Mouse (Mus musculus): ENCODE measurements at regions not wholly inside any gene's neighbourhood (a gene's known extent, or its start where the extent isn't known, plus 50 kb on each side); places are given as distances from the start of the nearest gene placed in this dataset.
A peak's percentile ranks its signal among the peaks of the same experiment; 100 is the strongest.

DNA sequence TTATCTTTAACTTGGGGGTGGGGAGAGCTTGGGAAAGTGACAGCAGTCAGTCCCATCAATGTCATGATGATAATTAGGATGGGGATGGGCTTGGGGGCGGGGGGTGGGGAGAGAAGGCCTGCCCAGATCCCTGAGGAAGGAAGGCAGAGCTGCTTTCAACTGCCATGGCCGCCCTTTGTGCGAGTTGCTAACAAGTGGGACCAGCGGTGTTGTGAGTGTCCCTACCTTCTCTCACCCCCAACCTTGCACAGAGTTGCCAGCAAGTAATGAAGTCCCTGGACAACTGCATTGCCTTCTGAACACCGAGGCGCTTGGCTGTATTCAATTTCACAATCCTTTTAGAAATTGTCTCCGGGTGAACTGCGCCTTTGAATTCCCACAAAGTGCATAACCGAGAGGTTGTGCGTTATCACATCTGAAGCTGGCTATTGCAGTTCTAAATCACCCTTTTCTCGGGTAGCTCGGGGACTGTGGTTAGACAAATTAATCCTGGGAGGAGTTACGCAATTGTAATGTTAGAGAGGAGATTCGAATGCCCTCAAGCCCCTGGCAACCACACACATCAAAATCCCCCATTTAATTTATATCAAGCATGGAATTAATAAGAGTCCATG, 257.9 kb upstream of the Daam1 start:
- peak; percentile 27 for DNase-seq (ENCODE audit: low spot score)

DNA sequence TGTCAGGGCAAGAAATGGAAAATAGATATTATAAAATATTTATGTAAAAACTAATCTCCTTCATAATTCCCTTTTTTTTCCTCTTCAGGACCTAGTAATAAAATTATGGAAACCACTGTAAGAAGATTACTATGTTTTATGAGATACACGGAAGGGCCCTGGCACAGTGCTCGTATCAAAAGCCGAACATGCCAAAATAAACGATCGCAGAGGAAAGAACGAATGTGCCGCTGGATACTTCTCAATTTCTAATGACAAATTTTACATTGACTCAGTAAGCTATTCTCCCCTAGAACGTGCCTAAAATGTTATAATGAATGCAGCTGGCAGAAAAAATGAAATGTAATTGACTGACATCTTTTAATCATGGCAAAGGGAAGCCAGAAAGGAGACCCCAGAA, 257.4 kb upstream of the Daam1 start:
- DNase-seq (ENCODE audit: low spot score): no peak

DNA sequence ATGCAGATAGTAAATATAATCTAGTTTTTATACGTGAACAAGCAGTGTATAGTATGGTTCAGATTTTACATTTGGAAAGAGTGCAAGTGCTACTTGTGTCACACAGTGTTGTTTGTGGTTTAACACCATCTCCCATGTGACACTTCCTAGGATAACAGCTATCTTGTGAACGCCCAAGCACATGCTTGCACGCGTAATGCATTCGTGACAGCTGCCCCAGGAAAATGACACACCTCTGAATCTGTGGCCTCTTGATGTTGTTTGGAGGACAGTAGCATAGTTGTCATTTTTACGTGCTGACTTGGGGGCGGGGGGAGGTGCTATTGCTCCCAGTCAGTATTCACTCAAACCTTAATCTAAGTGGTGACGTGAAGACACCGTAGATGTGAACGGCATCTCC, 256.2 kb upstream of the Daam1 start:
- DNase-seq (ENCODE audit: low spot score): no peak

DNA sequence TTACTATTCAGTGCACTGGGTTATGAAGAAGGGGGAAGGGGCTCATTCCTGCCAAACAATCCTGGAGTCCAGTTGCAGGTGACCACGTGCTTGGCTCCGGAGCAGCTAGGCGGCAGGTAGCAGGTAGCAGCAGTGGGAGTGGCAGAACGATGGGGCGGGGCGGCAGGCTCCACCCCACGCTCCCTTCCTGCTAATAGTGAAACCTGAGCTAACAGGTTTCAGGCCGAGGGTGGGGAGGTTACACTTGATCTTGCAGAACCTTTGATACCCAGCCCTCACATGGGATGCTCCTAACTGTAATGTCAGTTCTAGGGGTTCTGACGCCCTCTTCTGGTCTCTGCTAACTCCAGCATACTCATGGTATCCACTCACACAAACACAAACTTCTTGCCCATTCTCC, 253.5 kb upstream of the Daam1 start:
- peak; percentile 57 for DNase-seq (ENCODE audit: low spot score)

DNA sequence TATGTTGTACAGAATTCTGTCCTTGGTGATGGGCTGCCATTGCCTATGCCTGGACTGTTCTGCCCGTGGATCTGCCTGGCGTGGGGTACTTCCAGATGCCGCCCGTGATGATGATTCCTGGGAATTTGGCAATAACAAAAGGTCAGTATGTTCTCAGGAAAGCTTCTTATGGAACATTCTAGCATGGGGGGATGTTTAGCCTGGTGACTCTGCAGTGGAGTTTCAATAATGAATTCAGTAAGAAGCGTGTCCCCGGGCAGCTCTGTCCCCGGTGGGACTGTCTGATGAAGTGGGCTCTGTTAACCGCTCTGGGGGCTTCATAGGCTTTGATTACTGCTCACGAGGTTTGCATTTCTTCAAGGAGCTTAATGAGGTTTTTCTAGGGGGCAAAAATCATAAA, 252.9 kb upstream of the Daam1 start:
- DNase-seq (ENCODE audit: low spot score): no peak

DNA sequence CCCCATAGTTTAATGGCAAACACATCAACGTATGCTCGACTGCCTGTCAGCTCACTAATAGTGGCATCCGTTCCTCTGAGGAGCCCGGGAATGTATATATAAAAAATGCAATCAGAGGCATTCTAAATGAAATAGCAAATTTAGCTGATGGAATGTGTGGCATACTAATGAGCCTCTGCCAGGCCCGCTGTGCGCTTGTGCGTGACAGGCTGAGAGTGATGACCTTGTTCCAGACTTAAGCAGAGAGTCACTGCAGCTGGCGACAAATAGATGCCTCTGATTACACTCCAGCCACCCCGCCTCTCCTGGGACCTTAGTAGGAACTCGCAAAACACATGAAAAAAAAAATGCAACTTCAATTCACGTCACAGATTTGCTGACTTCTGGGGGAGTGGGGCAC, 252.0 kb upstream of the Daam1 start:
- DNase-seq (ENCODE audit: low spot score): peak; percentile 60

DNA sequence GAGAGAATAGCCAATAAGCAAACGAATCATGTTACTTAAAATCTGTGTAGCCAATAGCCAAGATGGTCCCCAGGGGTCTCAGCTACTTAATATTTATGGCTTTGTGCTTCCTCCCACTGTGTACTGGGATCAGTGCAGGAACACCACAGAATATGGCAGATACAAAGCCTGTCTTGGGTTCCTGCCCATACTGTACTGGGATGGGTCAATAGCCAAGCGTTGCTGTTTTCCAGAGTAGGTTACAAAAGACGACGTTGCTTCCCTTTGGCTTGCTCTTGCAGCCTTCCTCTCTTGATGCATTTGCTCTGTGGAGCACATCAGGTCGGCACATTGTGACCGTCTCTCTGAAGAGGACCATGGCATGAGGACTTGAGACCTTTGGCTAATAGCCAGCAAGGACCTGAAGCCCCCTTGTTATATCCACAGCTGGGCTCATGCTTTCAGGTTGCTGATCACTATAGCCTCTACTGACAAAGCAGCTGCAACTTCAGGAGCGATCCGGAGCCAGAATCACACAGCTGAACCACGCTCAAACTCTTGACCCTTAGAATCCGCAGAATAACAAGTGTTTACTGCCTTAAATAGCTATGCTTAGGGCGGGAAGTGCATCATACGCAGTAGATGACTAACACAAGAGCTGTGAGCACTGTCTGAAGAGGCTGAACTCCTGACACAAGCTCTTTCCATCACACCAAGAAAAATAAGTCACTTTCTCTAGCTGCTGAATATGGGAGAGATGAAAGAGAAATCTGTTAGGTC, 250.2 kb upstream of the Daam1 start:
- DNase-seq (ENCODE audit: low spot score): no peak

DNA sequence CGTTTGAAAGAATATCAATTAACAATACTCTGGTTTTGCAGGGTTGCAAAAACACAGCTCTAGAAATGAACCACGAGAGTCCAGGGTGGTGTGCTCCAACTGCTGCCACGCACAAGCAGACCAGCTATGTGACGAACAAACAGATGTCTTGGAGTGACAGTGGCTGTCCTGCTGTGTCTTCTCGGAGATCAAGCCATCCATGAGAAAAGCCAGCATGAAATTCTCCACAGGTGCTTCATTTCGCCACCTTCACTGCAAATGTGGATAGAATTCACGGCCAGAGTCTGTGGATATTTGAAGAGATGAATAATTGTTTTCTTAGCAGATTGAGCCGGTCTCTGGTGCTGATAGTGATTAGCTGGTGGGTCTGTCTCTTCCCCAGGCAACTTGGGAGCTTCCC, 246.3 kb upstream of the Daam1 start:
- DNase-seq (ENCODE audit: low spot score): no peak

DNA sequence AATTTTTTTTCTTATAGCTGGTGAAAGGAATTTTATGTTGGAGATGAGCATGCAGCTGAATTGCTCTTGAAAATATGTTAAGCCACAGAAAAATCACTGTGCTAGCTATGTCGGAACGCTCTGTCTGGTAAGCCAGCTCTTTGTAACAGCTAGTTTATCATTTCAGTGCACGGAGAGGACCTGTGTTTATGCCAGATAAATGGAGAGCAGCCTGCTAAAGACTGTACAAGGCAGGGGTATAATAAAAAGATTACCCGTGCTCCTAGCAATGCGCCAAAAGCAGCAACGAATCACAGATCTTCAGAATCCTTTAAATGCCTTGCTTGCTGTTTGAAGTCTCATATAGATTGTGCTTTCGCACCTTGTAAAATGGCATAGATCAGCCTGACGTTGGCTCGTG, 232.2 kb upstream of the Daam1 start:
- DNase-seq (ENCODE audit: low spot score): no peak

DNA sequence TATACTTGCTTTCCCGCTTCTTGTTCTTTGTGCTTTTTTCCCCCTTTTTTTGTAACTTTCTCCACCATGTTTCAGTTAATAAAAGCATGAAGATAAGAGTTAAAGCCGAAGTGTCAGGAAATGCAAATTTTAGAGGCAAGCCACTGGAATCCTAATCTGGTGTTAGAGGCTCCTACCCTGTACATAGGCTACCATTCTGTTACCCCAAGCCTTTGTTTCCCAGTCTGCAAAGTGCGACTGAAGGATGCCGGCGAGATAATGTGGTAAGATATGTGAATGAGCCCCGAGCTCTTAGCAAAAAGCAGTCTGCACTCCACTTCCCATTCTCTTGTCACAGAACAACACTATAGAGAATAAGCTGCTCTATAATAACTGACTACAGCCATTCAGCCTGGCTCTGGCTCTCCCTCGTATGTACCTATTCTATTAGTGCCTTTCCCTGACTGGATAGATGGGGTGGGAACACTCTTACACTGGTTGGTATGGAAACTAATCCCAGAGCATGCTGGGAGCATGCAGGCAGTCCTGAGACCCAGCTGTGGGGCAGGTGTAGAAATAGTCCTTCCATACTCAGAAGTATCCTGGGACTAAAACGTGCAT, 229.7 kb upstream of the Daam1 start:
- DNase-seq (ENCODE audit: low spot score): no peak

DNA sequence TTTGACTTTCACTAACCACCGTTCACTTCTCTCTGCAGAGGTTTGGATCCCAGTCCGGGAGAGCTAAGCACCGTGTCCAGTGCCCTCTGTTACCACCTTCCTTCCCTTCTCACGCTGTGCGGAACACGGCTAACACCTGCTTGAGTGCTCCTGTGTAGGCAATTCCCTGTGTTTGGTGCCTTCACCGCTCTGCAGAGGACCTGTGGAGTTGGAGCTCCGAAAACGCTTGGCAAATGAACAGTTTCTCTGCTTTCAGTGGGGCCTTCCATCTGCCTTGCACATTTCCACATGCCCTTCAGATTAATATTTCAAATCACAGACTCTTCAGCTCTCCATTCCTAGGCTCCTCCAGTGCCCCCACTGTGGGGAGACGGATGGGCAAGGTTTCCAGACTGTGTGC, 227.7 kb upstream of the Daam1 start:
- no peak for DNase-seq (ENCODE audit: low spot score)

DNA sequence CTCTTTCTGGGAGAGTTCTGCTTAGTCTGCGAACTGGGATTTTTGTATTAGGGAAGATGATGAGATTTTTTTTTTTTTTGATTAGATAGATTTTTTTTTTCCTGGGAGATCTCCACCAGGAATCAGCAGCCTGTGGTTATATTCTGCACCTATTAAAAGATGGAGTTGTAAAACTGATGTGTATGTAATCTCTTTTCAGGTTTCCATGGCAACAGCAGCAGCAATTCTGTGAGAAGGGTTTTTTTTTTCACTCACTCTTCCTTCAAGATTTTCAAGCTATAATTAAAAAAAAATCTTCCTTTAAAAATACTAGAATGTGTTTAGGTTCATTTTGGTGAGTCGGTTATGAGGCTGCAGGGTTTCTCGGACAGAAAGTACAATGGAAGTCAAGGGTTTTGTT, 224.5 kb upstream of the Daam1 start:
- DNase-seq (ENCODE audit: low spot score): no peak

DNA sequence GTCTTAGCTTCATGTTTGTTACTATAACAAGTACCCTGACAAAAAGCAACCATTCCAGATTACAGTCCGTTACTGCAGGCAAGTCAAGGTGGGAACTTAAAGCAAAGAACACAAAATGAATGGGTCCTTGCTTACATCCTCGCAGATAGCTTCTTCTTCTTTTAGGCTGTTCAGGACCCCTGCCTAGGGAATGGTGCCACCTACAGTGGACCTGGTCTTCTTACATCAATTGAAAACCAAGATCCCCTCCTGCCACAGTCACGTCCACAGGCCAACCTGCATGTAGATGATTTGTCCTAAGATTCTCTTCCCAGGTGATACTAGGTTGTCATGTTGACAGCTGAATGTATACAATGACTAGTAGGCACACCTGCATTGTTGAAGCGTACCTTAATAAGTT, 222.9 kb upstream of the Daam1 start:
- no peak for DNase-seq (ENCODE audit: low spot score)

DNA sequence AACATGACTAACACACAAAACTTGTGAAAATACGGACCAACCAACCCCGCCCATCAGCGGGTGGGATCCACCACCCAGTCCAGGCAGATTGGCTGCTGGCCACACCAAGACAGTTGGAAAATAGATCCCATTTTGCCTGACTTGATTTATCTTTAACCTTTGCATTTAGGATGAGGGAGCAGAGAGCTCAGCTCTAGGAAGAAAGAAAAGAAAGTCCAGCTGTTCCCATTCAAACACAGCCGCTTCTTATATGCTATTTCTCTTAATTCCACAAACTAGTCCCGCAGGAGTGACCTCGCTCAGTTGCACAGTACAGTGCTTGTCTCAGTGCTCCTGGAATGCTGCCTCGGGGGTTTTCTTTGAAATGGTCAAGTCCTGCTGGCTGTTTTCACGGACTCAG, 217.6 kb upstream of the Daam1 start:
- no peak for DNase-seq (ENCODE audit: low spot score)

DNA sequence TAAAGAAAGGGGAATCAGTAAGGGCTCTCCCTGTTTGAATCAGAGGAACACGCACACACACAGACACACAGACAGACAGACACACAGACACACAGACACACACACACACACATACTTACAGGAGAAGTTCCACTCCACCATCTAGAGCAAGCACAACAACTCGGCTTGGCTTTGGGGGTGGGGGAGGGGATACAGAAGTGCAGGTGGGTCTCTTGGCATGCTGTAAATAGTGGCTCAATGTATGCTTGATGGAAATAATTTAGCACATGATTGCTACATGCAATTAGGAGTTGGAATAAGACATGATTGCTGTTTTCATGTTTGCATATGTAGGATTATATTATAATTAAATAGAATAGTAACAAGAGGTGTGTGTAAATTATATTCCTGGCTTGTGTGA, 215.9 kb upstream of the Daam1 start:
- DNase-seq (ENCODE audit: low spot score): no peak

DNA sequence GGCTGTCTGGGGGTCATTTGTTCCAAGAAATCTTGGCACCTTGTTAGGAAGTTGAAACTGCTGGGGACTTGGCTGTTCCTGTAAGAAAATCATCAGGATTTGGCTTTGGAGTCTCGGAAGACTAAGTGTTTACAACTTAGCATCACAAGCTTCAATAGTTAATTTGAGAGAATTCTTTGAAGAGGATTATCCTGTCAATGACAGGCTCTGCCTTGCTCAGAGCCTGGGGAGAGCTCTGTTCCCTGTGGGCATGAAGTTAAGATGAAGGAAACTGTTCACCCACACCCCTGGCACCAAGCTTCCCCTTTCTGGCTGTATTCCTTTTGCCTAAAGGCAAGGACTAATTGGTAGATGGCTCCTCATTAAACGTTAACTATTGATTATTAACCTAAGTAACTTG, 215.5 kb upstream of the Daam1 start:
- DNase-seq (ENCODE audit: low spot score): no peak

DNA sequence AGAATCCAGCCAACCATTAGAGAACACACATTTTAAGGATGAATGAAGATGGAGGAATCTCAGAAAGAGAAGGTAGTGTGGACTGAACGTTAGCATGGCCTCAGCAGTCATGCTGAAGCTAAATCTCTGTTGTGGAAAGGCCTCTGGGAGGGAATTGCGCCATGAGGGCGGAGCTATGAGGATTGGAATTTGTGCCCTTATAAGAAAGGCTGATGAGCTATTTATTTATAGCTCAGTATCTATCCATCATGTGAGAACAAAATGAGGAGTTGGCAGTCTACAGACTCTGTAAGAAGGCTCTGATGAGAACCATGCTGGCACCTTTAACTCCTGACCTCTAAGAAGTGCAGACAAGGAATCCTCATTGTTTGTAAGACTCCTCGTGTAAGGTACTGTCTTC, 214.8 kb upstream of the Daam1 start:
- DNase-seq (ENCODE audit: low spot score): no peak

DNA sequence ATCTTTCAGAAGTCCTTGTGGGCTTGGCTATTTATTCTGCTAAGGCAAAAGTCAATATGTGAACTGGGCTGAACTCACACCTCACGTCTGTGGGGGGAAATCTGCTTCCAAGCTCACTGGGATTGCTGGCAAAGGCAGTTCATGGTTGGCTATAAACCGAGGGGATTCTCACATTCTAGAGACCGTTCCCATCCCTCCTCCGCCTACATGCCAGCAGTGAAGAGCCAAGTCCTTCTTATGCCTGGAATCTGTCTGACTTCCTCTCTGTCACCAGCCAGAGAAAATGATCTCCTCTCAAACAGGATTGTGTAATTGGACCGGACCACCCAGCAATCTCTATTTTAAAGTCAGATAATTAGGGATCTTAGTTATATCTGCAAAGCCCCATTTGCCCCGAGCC, 212.4 kb upstream of the Daam1 start:
- no peak for DNase-seq (ENCODE audit: low spot score)

DNA sequence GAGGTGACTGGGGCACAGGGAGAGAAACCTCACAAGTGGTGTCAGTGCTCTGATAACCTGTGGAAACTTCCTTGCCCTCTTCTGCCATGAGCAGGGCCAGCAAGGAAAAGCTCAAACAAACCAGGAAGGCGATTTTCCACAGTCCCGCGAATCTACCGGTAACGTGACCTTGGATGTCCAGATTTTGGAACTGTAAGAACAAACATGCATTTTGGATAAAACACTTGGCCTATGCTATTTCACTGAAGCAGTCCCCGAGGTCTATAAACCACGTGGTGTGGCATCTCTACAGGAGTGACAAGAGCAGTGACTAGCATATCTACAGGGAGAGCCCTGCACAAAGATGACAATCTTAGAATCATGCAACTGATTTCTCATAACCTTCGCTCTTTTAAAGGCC, 211.9 kb upstream of the Daam1 start:
- no peak for DNase-seq (ENCODE audit: low spot score)

DNA sequence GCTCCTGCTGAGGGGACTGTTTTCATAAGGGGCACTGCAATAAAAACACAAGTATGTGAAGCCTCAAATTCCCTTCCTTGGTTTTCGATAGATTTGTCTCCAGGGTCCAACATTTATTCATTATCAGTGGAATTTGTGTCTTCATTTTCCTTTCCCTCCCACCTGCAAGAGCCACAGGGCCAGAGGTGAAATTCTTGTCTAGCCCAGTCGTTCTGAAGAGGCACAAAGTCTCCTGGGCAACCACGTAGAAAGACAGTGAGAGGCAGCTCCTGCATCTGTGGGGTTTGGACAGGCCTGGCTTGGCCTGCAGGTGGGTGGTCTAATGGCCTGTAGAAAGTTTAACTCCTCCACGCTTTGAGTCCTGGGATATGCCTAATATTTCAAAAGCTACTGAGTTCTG, 211.3 kb upstream of the Daam1 start:
- DNase-seq (ENCODE audit: low spot score): no peak

DNA sequence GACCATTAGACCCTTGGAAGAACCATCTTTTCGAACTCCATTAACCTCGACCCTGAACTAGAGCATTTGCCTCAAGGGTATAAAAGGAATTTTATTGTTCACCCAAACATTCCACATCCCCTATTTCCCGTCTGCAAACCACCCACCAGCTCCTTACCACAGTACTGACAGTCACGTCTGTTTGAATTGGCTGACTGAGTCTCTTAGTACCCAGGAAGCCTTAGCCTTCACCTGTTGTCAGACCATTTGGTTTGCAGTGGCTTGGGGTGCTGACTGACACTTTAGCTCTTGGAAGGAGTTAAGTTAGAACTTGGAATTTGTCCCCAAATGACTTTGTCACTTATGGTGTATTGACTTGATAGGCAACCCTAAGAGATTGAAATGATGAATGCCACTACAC, 209.3 kb upstream of the Daam1 start:
- no peak for DNase-seq (ENCODE audit: low spot score)

DNA sequence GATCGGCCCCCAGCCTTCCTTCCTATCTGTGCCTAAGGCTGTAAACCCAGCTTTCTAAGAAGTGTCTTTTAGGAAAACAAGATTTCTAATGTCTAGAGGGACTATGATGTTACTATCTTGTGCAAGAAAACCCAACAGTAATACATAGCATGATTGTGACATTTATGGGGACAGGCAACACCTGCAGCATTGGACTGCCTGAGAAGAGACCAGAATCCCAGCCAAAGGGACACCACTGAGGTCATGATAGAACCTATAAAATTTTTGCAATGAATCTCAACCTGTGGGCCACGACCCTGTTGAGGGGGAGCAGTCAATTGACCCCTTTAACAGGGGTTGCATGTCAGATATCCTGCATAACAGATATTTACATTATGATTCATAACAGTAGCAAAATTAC, 208.1 kb upstream of the Daam1 start:
- no peak for DNase-seq (ENCODE audit: low spot score)

DNA sequence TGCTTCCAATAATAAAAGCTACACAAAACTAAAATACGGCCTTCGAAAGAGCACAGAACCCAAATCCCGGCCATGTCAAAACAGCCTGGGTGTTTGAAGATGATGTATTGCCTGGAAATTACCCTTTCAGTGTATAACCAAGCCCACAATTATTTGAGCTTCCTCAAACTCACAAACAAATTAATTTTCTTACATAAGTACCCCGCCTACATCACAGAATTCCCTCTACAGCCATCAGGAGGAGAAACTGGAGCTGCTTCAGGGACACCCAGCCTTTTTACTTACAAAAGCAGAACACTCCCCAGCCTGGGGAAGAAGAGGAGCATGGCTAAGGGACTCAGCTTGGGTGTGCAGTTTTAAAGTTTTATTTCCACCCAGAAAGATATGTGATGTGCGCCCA, 207.6 kb upstream of the Daam1 start:
- no peak for DNase-seq (ENCODE audit: low spot score)

DNA sequence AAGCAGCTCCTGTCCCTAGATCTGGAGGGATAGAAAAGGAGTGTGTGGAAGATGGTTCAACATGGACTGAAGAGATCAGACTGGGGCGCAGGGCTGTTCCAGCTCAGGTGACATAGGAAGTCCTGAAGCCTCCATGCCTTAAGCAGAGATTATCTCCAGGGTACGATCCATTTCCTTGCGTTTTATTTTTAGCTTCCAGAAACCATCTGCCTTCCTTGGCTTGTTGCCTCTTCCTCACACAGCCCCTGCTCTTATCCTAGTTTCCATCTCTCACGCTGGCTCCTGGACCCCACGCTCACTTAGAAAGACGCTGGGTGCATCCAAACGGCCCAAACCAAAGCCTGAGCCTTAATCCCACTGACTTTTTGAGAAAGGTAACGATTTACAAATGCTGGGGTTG, 206.8 kb upstream of the Daam1 start:
- DNase-seq (ENCODE audit: low spot score): no peak

Measured in retina, embryonic 14.5 days (tissue).